Mouse (Mus musculus) ES-Bruce4 (cell line): Measurements from ENCODE around the gene Cidec. TPM values are rescaled to one million over a fixed set of nuclear protein-coding genes. Genes with fewer than 3 reads are reported as not detected.

Source experiments
- H3K27ac ChIP-seq: 2 replicates; pipeline ENCODE4 v1.5.1; 2012; ENCODE audit warnings: low read length, inconsistent platforms; ENCODE audit not compliant: insufficient read depth
- H3K27me3 ChIP-seq: 2 replicates; pipeline ENCODE4 v1.6.1; 2012; ENCODE audit warnings: mild to moderate bottlenecking, low read length, inconsistent platforms; ENCODE audit not compliant: control insufficient read depth, poor library complexity, insufficient read depth, severe bottlenecking
- H3K36me3 ChIP-seq: 2 replicates; pipeline ENCODE4 v1.6.1; 2012; ENCODE audit warnings: inconsistent platforms, mild to moderate bottlenecking, low read length, moderate library complexity; ENCODE audit not compliant: control insufficient read depth, poor library complexity, insufficient read depth, severe bottlenecking
- H3K4me1 ChIP-seq: one replicate; pipeline ENCODE4 v1.8.1; 2011; ENCODE audit warnings: low read length; ENCODE audit not compliant: control insufficient read depth, insufficient read depth
- H3K4me3 ChIP-seq: 2 replicates; pipeline ENCODE4 v1.5.1; 2011; ENCODE audit warnings: low read depth, mild to moderate bottlenecking, low read length
- H3K9ac ChIP-seq: 2 replicates; pipeline ENCODE4 v1.6.1; 2012; ENCODE audit warnings: low read depth, mild to moderate bottlenecking, inconsistent platforms; ENCODE audit not compliant: poor library complexity, severe bottlenecking
- H3K9me3 ChIP-seq: replicated peaks from 2 replicates; pipeline ENCODE4 v1.6.1; 2012; ENCODE audit warnings: mild to moderate bottlenecking, low read length, inconsistent platforms; ENCODE audit not compliant: control insufficient read depth, poor library complexity, insufficient read depth, severe bottlenecking
- CTCF ChIP-seq: IDR thresholded peaks from one replicate; pipeline ENCODE4 v1.8.1; 2011; ENCODE audit warnings: low read depth, low read length
- EP300 ChIP-seq: IDR thresholded peaks from 2 replicates; pipeline ENCODE4 v1.6.1; 2011; ENCODE audit warnings: low read depth, low read length; ENCODE audit not compliant: insufficient read depth
- POLR2A ChIP-seq: IDR thresholded peaks from one replicate; pipeline ENCODE4 v1.8.1; 2011; ENCODE audit warnings: low read length; ENCODE audit not compliant: insufficient read depth
- polyA plus RNA-seq: library from polyadenylated mRNA; stranded (reverse); fragments of >200 nt; gene quantifications from 2 replicates; pipeline ENCODE4 v1.2.4, GENCODE M21; 2011; ENCODE audit warnings: low read depth; ENCODE audit not compliant: missing spikeins, insufficient read depth, insufficient read length

Cidec gene
- polyA plus RNA-seq, 1 experiment = not detected

GRCm38 (mm10) chr6:113388960-113389359, 46.6 kb downstream of the Cidec start, which contains the start of gene Ttll3:
Ttll3 (plus strand) TSS chr6:113389260.
- TF ChIP-seq EP300 (no peak), POLR2A (no peak), CTCF (no peak)
- Histone ChIP-seq H3K27me3 (no peaks in the 10 kb centered on the region), H3K27ac (no peak within 1 kb of the TSS), H3K4me3 (no peak within 1 kb of the TSS), H3K36me3 (peaks cover 46% of the 10 kb centered on the region), H3K4me1 (no peaks in the 10 kb centered on the region), H3K9ac (no peak within 1 kb of the TSS), H3K9me3 (no peaks in the 10 kb centered on the region)

GRCm38 (mm10) chr6:113386025-113386424, 49.5 kb downstream of the Cidec start:
- Histone ChIP-seq H3K9ac (no peak overlapping the region), H3K9me3 (no peaks in the 10 kb centered on the region), H3K4me1 (no peaks in the 10 kb centered on the region), H3K36me3 (peaks cover 69% of the 10 kb centered on the region), H3K27ac (no peak overlapping the region), H3K27me3 (no peaks in the 10 kb centered on the region), H3K4me3 (no peak overlapping the region)
- no peak for TF ChIP-seq CTCF
- TF ChIP-seq EP300 = no peak
- TF ChIP-seq POLR2A = no peak

GRCm38 (mm10) chr6:113385160-113385714, 50.3 kb downstream of the Cidec start:
- H3K9ac ChIP-seq = no peak overlapping the region
- H3K27ac ChIP-seq = no peak overlapping the region
- peaks cover 74% of the 10 kb centered on the region for H3K36me3 ChIP-seq
- no peak overlapping the region for H3K4me3 ChIP-seq
- no peaks in the 10 kb centered on the region for H3K4me1 ChIP-seq
- no peaks in the 10 kb centered on the region for H3K27me3 ChIP-seq
- H3K9me3 ChIP-seq = no peaks in the 10 kb centered on the region
- TF ChIP-seq POLR2A (no peak), CTCF (no peak), EP300 (no peak)

DNA sequence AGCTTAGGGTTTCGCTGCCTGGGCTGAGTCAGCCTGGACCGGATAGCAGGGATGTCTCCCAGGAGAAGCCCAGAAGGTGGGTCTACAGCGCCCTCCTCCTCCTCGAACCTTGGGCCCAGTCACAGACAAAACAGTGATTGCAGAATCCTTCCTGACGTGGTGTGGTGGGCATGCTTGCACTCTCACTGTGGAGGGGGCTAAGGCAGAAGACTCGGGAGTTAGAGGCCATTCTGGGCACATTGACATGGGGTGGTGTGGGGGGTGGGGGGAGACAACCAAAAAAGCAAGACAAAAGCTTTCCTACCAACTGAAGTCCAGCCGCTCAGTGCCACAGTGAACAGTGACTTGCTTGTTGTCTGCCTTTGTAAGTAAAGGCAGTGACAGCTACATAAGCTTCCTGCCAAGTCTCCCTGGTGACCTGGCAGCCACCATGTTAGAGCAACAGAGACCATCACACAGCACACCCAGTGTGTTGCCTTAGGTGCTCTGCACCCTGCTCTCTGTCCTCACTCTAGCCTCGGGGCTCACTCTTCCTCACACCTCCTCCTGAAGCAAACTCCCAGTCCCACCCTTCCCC, 51.1 kb downstream of the Cidec start:
- H3K27ac ChIP-seq = no peak overlapping the region
- H3K9me3 ChIP-seq = no peaks in the 10 kb centered on the region
- H3K4me1 ChIP-seq = no peaks in the 10 kb centered on the region
- H3K27me3 ChIP-seq = no peaks in the 10 kb centered on the region
- no peak overlapping the region for H3K4me3 ChIP-seq
- TF ChIP-seq POLR2A (no peak), CTCF (no peak), EP300 (no peak)
- no peak overlapping the region for H3K9ac ChIP-seq
- H3K36me3 ChIP-seq = peaks cover 67% of the 10 kb centered on the region

- Histone ChIP-seq H3K4me3 (no peak overlapping the region), H3K36me3 (peaks cover 45% of the 10 kb centered on the region), H3K4me1 (peaks cover 2% of the 10 kb centered on the region), H3K9me3 (no peaks in the 10 kb centered on the region), H3K27ac (no peak overlapping the region), H3K27me3 (no peaks in the 10 kb centered on the region), H3K9ac (no peak overlapping the region)
- TF ChIP-seq EP300 (no peak), CTCF (no peak), POLR2A (no peak)
Observed at GRCm38 (mm10) chr6:113380480-113380879, 55.1 kb downstream of the Cidec start.

- Histone ChIP-seq H3K9ac (peak overlapping the region; percentile 78; the same call in 1 of the 2 replicates), H3K9me3 (no peaks in the 10 kb centered on the region), H3K4me1 (peaks cover 2% of the 10 kb centered on the region), H3K27ac (no peak overlapping the region), H3K27me3 (no peaks in the 10 kb centered on the region), H3K36me3 (peaks cover 45% of the 10 kb centered on the region), H3K4me3 (peak overlapping the region; percentile 14; the same call in 1 of the 2 replicates)
- TF ChIP-seq CTCF (no peak), EP300 (no peak), POLR2A (no peak)
Observed at GRCm38 (mm10) chr6:113379246-113379645, 56.3 kb downstream of the Cidec start.
